Comparison of ENCODE assay signal across 15 mouse cellular contexts in the genomic region with DNA sequence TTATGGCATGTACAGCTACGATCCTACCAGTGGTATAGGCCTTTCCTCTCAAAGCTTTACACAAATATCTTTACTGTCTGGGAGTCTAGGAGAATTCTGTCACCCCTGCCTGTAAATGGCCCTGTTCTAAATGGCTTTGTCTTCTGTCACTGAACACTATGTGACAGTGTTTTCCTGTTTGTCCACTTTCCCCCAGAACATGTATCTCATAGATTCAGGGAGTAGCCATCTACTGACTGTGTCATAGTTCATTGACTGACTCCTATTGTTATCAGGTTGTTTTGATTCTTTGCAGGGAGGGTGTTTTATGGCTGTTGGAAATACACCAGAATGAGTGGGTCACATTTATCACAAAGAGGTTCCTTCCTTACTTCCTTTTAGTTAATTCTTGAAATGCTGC.
"Had no signal": no experiment of that assay in that cellular context is flagged by ENCODE, and none has a peak within 500 bp of the region (broad histone marks: within the 10 kb centered on the region; RNA-seq: fewer than 3 reads in every experiment).

No protein-coding gene starts in this region.

- H3K4me2 ChIP-seq: limb, embryonic 13.5 days; liver, embryonic 13.5 days; lung, embryonic 14.5 days; midbrain, embryonic 13.5 days had no signal

- H3K27me3 ChIP-seq: limb, embryonic 13.5 days; liver, embryonic 13.5 days; midbrain, embryonic 13.5 days had no signal

- H3K9ac ChIP-seq: limb, embryonic 13.5 days; liver, embryonic 13.5 days; lung, embryonic 14.5 days; midbrain, embryonic 13.5 days had no signal

- DNase-seq: kidney, adult 18-20 months; kidney, adult 9 months; kidney, postnatal 14 days; kidney, postnatal 4 days; left cerebral cortex, postnatal 4 days; liver; liver, embryonic 13.5 days; lung, embryonic 14.5 days; thymus, adult 2 months; thymus, postnatal 14 days; thymus, postnatal 4 days had no signal

- ATAC-seq: lung, postnatal 0 days; midbrain, embryonic 13.5 days had no signal

- H3K9me3 ChIP-seq: limb, embryonic 13.5 days; liver, embryonic 13.5 days; midbrain, embryonic 13.5 days had no signal

- H3K27ac ChIP-seq: limb, embryonic 13.5 days; liver, embryonic 13.5 days; macrophage; midbrain, embryonic 13.5 days had no signal

- H3K4me3 ChIP-seq: limb, embryonic 13.5 days; liver, embryonic 13.5 days; midbrain, embryonic 13.5 days had no signal

- H3K4me1 ChIP-seq: limb, embryonic 13.5 days; liver, embryonic 13.5 days; midbrain, embryonic 13.5 days had no signal

- H3K36me3 ChIP-seq: limb, embryonic 13.5 days; liver, embryonic 13.5 days; midbrain, embryonic 13.5 days had no signal
